Mouse (Mus musculus): ENCODE data around the gene Trmt1.

Gene Trmt1

DNA sequence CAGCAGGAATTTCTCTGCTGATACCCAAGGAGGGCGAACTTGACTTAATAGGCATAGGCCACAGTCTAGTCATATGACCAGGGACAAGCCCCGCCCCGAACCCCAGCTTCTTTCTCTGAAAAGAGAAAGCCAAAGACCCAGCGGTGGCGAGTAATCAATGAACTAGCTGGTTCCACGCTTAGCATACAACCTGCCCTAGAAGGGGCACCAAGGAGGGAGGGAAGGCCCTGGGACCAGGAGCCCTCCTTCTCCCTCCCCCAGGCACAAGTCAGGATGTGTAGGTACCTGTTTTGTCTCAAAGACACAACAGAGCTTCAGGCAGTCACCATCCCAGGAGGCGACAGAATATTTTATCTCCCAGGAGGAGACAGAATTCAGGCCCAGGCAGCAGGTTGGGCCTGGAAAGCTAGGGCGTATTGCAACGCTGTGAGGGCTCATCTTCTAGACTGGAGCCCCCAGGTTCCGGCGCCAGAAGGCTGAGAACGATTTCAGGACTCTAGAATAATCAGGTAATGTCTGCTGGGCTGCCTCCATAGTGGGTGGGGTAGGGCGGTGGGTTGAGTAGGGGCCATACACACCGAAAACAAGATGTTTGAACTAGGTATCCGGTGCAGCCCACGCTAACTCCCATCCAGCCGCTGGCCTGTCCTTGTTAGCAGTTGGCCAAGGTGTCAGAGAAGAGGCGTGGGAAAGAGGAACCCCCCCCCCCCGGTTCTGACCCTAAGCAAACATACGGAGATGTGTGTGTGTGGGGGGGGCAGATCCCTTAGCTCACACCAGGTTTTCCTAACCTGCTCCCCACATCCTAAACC, at the start of gene Trmt1:
Trmt1 (plus strand) TSS at position 117 of the 812 bp plus-strand sequence.
- peak; percentile 64 for DNase-seq

DNA sequence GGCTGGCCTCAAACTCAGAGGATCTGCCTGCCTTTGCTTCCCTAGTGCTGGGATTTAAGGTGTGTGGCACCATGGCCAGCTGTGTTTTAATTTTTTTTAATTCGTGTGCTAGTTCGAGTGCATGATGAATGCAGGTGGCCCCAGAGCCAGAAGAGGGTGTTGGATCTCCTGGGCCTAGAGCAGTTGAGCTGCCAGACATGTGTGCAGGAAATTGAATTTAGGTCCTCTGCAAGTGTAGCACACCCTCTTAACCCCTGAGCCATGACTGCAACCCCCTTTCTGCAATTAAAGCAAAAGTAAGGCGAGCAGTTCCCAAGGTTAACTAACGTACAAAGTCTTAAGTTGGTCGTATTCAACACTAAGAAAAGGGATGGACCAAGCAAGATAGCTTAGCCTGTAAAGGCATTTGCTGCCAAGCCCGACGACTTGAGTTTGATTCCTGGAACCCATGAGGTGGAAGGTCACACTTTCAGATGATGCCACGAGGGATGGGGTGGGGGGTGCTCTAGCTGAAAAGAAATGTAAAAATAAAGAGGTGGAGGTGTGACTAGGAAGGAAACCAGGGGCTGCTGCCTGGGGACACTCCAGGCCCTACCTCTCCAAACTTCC, 48.1 kb upstream of the Trmt1 start:
- DNase-seq, result peak; percentile 55

DNA sequence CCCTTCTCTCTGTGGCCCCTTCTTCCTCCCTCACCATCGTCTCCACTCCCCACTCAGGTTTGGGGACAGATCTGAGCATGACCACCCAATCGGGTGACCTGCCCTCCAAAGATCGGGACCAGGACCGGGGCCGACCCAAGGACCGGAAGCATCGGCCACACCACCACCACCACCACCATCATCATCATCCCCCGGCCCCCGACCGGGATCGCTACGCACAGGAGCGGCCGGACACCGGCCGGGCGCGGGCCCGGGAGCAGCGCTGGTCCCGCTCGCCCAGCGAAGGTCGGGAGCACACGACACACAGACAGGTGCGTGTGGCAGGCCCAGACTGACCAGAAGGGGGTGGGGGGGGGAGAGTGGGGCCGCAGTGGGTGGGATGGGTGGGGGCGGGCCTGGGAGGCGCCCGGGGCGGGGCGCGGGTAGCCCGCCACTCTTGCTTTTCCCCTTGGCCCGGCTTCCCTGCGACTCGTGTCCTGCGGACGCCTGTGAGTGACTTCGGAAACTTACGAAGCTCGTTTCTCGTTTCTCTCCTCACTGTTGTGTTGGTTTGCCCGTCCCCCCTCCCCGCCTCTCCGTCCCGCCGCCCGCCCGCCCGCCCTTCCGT, 47.4 kb upstream of the Trmt1 start:
- DNase-seq, result peak; percentile 59

DNA sequence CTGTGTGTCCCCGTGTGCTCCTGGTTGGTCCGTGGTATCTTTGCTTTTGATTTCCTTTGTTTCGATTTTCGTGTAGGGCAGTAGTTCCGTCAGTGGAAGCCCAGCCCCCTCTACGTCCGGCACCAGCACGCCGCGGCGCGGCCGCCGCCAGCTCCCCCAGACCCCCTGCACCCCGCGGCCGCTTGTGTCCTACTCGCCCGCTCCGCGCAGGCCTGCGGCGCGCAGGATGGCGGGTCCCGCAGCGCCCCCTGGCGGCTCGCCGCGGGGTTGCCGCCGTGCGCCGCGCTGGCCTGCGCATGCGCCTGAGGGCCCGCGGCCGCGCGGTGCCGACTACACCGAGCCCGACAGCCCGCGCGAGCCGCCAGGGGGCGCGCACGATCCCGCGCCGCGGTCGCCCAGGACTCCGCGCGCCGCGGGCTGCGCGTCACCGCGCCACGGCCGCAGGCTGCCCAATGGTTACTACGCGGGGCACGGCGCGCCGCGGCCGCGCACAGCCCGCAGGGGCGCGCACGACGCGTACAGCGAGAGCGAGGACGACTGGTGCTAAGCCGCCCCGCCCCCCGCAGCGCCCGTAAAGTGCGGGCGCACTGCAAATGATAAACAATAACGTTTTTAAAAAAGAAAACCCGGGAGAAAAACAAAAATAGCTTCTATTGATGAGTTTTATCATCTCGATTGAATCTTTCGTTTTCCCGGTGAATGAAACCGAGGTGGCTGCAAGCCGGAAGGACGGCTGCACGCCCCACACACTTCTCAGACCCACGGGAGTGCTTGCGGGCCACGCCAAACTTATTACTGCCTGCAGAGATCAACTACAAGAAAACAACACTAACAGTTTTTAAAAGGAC, 46.7 kb upstream of the Trmt1 start:
- peak; percentile 95 for DNase-seq

DNA sequence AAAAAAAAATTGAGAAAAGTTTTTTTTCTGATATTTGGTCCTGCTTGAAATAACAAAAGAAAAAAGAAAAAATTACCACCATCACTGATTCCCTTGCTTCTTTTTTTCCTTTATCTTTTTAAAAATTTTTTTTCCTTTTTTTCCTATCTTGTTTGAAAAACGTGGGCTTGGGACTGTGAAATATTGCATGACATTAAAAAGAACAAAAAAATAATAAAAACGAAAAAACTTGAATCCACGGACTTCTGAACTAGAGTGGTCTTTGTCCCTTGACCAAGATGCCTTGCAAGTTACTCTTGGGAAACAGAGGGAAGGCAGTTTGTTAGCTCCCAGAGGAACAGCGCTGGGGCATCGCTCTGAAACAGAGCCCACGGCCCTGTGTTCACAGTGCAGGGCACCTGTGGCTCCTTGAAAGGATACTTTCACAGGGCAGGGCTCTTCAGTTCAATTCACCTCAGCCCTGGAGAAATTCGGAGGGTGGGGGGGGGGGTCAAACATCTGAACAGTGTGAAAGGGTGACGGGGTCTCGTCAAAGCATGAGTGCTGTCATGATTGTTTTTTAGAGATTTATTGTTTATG, 46.0 kb upstream of the Trmt1 start:
- DNase-seq, result no peak

DNA sequence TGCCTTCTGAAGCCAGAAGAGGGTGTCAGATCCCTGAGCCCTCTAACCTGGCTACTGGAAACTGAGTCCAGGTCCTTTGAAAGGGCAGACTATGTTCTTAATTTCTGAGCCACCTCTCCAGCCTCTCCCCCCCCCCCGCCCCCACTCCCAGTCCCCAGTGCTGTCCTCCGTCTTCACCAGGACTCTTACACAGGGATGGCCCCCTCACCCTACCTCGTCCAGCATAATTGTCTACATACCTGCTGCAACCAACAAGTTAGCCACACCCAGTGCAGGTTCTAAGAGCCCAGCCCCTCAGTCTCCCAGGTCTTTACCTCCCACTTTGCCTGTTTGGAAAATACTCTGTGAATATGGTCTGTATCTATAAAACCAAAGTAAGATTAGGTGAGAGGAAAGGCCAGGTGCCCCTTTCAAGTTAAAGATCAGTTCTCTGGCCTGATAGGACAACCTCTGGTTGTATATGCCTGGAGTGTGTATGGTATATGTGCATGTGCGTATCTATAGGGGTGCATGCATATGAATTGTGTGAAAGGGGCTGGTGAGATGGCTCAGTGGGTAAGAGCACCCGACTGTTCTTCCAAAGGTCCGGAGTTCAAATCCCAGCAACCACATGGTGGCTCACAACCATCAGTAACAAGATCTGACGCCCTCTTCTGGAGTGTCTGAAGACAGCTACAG, 45.4 kb upstream of the Trmt1 start:
- DNase-seq, result no peak

DNA sequence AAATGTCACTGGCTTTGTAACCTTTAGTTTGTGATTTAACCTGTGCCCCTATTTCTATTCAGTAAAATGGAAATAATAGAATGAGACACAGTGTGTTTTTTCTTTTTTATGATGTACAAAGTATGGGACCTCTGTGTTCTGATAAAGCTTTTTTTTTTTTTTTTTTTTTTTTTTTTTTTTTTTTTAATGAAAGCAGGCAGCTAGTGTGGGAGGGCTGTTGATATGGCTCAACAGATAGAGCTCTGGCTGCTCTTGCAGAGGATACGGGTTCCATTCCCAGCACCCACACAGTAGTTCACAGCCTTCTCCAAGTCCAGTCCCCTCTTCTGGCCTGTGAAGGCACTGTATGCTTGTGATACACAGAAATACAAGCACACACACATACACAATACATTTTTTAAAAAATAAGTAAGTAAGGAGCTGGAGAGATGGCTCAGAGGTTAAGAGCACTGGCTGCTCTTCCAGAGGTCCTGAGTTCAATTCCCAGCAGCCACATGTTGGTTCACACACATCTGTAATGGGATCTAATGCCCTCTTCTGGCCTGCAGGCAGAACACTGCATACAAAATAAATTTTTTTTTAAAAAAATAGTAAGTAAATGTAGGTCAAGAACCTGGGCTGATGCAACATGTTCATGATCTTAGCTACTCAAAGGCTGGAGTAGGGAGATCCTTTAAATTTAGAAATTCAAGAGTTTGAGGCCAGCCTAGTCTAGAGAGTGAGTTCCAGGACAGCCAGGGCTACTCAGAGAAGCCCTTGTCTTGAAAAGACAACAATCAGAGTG, 44.3 kb upstream of the Trmt1 start:
- DNase-seq, result no peak

DNA sequence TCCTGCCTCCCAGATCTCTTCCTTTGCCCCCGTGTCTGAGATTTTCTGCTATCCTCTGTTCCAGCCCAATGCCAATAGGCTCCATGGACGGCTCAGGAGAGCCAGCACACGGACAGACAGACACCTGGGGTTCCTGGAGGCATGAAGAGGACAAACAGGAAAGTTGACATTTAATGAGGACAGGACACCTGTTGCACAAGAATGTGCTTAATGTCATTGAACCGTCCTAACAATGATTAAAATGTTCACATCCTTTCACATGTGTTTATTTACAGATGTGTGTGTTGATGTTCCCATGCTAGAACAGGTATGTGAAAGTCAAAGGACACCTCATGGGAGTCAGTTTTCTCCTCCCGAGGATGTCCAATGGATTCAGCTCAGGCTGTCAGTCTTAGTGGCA, 43.1 kb upstream of the Trmt1 start:
- no peak for DNase-seq

DNA sequence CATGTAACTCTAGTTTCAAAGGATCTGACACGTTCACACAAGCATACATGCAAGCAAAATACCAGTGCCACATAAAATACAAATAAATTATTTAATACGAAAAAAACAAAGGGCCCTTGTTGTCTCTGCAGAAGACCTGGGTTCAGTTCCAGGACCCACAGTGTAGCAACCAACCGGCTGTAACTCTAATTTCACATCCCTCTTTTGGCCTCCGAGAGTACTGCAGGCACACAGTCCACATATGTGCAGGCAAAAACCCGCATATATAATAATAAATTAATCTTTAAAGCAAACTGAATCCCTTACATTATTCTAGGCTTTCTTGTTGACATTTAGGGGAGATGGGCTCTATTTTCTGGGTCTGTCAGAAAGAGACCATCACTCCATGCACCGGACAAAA, 39.3 kb upstream of the Trmt1 start:
- DNase-seq, result peak; percentile 49

DNA sequence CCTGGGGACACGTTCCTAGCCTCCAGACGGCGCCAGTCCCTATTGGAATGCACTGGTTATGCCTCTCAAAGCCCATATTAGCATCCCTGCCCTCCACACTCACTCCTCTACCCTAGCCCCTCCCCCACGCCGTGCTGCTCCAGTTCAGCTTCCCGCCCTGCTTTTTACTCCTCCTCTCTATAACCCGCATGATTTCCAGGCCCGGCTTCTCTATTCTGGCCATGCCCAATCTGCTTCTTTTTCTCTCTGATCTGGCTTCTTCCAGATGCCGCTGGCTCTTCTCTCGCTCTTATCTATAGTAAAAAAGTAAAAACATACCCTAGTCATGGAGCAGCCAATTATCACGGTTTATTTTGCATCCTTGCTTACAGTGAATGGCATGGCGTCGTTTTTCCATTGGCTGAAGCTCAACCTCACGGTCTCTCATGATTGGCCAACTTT, 38.6 kb upstream of the Trmt1 start:
- no peak for DNase-seq

DNA sequence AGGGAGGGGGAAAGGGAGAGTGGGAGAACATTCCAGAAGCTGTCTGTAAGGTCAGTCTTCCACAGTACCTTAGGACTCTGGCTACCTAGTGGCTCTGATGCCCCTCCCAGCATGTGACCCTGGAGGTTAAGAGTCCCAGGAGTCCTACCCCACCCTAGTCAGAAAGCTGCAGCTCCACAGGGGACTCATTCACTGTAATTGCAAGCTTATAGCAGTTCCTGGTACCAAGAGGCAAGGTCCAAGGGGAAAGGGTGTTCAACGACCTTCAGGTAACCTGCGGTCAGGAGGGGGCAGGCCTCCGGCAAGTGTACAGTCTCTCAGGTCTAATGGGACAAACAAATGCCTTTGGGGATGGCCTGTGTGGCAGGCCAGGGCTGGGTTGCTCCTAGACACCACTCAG, 35.9 kb upstream of the Trmt1 start:
- no peak for DNase-seq

DNA sequence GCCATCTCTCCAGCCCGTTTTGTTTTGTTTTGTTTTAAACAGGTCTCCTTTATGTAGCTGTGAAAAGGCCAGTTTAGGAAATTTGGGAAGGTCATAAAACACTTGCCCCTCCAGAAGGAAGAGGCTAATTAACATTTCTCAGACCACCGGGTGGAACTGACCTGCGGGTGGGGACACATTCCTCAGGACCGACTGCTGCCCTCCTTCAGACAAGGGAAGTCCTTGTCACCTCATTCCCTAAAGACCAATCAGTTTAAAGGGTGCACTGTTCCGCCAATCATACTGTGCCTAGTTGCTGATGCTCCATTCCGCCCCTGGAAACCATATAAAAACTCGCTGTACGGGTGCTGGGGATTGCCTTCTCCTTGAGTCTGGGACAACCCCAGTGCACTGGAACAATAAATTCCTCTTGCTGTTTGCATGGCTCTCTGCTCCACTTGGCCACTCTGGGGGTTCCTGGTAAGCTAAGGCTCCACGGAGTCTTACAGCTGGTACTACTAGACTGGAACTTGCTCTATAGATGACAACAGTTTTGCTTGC, 32.9 kb upstream of the Trmt1 start:
- DNase-seq, result no peak

DNA sequence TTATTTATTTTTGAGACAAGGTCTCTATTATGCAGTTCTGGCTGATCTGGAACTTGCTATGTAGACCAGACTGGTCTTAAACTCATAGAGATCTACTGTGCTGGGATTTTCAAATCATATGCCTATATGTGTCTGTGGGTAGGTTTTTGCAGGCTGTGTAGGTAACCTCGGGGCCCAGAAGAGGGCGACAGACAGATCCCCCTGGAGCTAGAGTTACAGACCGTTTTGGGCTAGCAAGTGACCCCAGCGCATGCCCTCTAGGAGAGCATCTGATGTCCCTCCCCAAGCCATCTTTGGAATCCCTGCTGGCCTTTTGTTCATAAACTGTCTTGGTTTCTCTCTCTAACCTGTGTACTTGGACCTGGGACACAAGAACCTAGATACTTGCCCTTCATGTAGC, 31.5 kb upstream of the Trmt1 start:
- peak; percentile 62 for DNase-seq

DNA sequence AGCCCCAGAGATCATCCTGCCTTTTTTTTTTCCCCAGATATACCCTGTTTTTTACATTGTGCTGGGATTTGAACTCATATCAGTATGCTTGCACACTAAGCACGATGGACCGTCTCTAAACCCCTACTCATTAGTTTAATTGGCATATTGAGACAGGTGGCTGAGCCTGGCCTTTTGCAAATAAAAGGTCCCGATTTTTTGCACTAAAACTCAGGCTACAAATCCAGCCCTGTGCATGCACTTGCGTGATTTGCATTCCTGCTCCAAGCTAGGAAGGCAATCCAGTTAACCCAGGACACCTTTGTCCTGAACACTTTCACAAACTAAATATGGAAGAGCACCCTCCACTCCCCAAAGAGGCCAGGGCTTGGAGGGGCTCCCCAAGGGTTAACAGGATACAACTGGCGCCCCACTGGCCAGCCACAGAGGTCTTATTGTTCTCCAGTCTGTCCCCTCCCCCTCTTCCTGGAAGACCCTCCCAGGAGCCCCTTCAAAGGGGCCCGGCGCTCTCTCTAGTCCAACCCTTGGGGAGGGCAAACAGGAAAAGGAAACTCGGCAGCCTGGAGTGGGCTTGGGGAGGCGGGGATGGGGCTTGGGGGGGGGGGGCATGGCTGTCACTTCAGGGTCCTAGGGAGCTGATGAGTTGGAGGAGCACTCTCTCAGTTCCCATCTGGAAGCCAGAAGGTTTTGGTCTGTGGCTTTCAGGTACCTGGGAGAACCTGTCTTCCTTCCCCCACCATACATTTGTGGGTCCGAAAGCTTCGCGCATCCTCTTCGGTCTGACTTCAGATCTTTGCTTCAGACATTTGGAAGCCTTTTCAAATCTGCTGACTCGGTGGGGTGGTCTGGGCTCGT, 30.5 kb upstream of the Trmt1 start:
- DNase-seq, result no peak

DNA sequence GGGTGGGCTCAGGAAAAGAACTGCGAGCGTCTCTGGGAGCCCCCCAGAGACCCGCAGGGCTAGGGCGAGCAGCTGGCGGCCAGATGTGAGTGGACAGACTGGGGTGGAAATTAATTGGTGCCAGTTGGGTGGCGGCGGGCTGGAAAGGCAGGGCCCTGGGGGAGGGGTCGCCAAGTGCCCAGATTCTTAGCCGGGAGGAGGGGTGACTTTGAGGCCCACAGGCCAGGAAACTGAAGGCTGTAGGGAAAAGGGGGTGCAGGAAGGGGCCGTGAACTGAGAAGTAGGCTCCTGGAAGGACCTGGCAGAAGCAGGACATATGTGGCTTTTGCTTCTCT, 29.9 kb upstream of the Trmt1 start:
- peak; percentile 42 for DNase-seq

DNA sequence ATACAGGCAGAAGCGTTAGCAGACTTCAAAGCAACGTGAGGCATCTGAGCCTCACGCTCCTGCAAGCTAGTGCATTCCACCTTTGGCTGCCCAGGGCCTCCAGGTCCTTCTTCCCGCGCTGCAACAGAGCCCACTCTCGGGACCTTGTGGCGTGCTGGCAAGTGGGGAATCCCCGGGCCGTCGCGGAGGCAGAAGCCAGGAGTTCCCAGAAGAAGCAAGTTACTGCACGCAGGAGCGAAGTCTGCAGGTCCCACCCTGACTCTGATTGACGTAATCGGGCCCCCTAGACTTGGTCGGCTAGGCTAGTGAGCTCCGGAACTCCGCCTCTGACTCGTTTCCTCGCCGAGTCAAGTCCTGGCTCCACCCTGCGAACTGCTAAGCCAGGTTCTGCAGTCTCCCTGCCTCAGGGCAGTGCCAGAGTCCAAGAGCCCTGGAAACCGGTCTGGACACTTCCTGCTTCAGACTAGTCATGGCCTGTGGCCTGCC, 29.4 kb upstream of the Trmt1 start:
- peak; percentile 81 for DNase-seq

DNA sequence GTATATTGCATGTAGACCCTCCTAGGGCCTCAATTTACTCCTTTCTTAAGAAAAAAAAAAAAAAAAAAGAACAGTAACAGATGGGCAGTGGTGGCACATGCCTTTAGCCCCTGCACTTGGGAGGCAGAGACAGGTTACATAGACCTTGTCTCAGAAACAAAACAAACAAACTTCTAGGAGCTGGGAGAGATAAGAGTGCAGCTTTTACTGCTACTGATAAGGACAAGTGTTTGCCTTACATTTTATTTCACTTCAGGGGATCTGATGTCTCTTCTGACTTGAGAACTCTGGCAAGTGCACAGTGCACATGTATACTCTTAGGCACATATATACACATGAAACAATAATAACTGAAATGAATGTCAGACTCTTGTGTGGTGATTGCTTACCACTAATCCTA, 28.9 kb upstream of the Trmt1 start:
- DNase-seq, result no peak

DNA sequence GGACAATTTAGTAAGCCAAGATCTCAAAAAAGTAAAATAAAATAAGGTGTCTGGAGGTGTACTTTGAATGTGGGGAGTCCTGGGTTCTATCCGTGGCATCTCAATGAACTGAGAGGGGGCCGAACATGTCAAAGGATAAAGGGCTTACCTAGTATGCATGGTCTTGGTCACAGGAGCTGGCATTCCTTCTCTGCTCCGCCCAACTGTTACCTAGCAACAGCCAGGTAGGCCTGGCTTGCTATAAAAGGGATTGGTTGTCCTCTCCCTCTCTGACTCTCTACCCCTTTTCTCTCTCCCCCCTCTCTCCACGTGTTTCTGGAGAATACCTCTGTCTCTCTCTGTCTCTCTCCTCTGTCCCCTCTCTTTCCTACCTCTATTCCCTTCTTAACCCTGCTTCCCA, 28.4 kb upstream of the Trmt1 start:
- no peak for DNase-seq

DNA sequence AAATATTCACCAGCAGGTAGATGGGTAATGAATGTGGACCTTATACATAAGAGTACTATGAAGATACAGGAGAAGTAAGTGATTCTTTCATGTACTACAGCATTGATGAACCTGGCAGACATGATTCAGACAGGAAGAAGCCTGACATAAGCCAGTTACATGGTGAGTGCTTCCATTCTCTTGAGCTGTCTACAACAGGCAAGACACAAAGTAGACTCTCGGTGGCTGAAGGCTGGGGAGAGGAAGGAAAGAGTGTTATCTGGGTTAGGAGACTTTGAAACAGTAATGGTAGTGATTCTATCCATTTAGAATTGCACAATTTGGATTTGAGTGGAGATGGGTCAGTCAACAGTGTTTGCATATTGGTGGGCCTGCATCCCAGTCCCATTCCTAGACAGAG, 27.2 kb upstream of the Trmt1 start:
- DNase-seq, result no peak

Data from thymus, postnatal 4 days (tissue).